Mouse (Mus musculus): ENCODE results near the gene Cyp4f14. TPM values are rescaled to one million over a fixed set of nuclear protein-coding genes. Genes with fewer than 3 reads are reported as not detected.

Gene Cyp4f14
- not detected in 2 replicates for polyA plus RNA-seq (2015; fragmentation: Nextera tagmentation; extraction: Ambion mirVana)

GRCm38 (mm10) chr17:32917131-32917530 is at the start of gene Cyp4f14:
Gene Cyp4f14, minus strand, starts transcription at chr17:32917342.
- 0 out of 2 replicates have a peak, but pooled peaks cover 3% of the 10 kb centered on the region for H3K9me3 ChIP-seq (replicated peaks)
- H3K27ac ChIP-seq (replicated peaks): no peak within 1 kb of the TSS
- no peak within 1 kb of the TSS for H3K4me2 ChIP-seq (replicated peaks)
- 59% methylated on average over 2 of the region's 2 CpGs for WGBS
- no peak within 1 kb of the TSS for H3K4me3 ChIP-seq (replicated peaks)
- H3K9ac ChIP-seq: no peak within 1 kb of the TSS
- H3K36me3 ChIP-seq: no peaks in the 10 kb centered on the region
- no peaks in the 10 kb centered on the region for H3K4me1 ChIP-seq
- peaks cover 3% of the 10 kb centered on the region; the same call in 1 of the 2 replicates for H3K27me3 ChIP-seq
- ATAC-seq (ENCODE audit: insufficient number of reproducible peaks, low FRiP score, low TSS enrichment, low read depth): no peak

GRCm38 (mm10) chr17:32965623-32966290 is 48.6 kb upstream of the Cyp4f14 start, which contains the start of gene Zfp472:
Gene Zfp472, plus strand, starts transcription at chr17:32965814.
- no peaks in the 10 kb centered on the region for H3K27me3 ChIP-seq
- no peaks in the 10 kb centered on the region for H3K9me3 ChIP-seq (replicated peaks)
- WGBS: under 1% methylated on average over 33 of the region's 33 CpGs
- peaks cover 12% of the 10 kb centered on the region for H3K4me1 ChIP-seq
- H3K4me2 ChIP-seq (replicated peaks): peak within 1 kb of the TSS; percentile 60
- H3K9ac ChIP-seq: peak within 1 kb of the TSS; percentile 64
- peak within 1 kb of the TSS; percentile 86 for H3K4me3 ChIP-seq (replicated peaks)
- no peaks in the 10 kb centered on the region for H3K36me3 ChIP-seq
- peak within 1 kb of the TSS; percentile 94 for H3K27ac ChIP-seq (replicated peaks)
- peak; percentile 98 for ATAC-seq (ENCODE audit: insufficient number of reproducible peaks, low FRiP score, low TSS enrichment, low read depth)

- Histone ChIP-seq H3K27me3 (no peaks in the 10 kb centered on the region), H3K36me3 (no peaks in the 10 kb centered on the region), H3K4me3 (replicated peaks) (peak overlapping the region; percentile 86), H3K4me2 (replicated peaks) (peak overlapping the region; percentile 60), H3K9ac (peak overlapping the region; percentile 52), H3K9me3 (replicated peaks) (no peaks in the 10 kb centered on the region), H3K27ac (replicated peaks) (peak overlapping the region; percentile 94), H3K4me1 (peaks cover 12% of the 10 kb centered on the region)
- ATAC-seq (ENCODE audit: insufficient number of reproducible peaks, low FRiP score, low TSS enrichment, low read depth): peak; percentile 32; the same call in 1 of the 2 replicates
- under 1% methylated on average over 14 of the region's 14 CpGs for WGBS
Observed at GRCm38 (mm10) chr17:32965253-32965622, 48.1 kb upstream of the Cyp4f14 start.

GRCm38 (mm10) chr17:32951441-32951840 is 34.3 kb upstream of the Cyp4f14 start:
- H3K4me1 ChIP-seq: peaks cover 12% of the 10 kb centered on the region
- no peak overlapping the region for H3K27ac ChIP-seq (replicated peaks)
- H3K4me3 ChIP-seq (replicated peaks): no peak overlapping the region
- ATAC-seq (ENCODE audit: insufficient number of reproducible peaks, low FRiP score, low TSS enrichment, low read depth): no peak
- no peaks in the 10 kb centered on the region for H3K36me3 ChIP-seq
- no peak overlapping the region for H3K9ac ChIP-seq
- H3K27me3 ChIP-seq: no peaks in the 10 kb centered on the region
- 30% methylated on average over 16 of the region's 16 CpGs for WGBS
- H3K9me3 ChIP-seq (replicated peaks): no peaks in the 10 kb centered on the region
- H3K4me2 ChIP-seq (replicated peaks): no peak overlapping the region

- no peaks in the 10 kb centered on the region for H3K36me3 ChIP-seq
- no peaks in the 10 kb centered on the region for H3K27me3 ChIP-seq
- peaks cover 17% of the 10 kb centered on the region for H3K4me1 ChIP-seq
- no peak overlapping the region for H3K27ac ChIP-seq (replicated peaks)
- no peak overlapping the region for H3K9ac ChIP-seq
- 78% methylated on average over 11 of the region's 11 CpGs for WGBS
- no peaks in the 10 kb centered on the region for H3K9me3 ChIP-seq (replicated peaks)
- ATAC-seq (ENCODE audit: insufficient number of reproducible peaks, low FRiP score, low TSS enrichment, low read depth): no peak
- H3K4me2 ChIP-seq (replicated peaks): no peak overlapping the region
- H3K4me3 ChIP-seq (replicated peaks): no peak overlapping the region
Observed at GRCm38 (mm10) chr17:32951006-32951405, 33.9 kb upstream of the Cyp4f14 start.

- Histone ChIP-seq H3K27ac (replicated peaks) (no peak overlapping the region), H3K4me3 (replicated peaks) (no peak overlapping the region), H3K9ac (no peak overlapping the region), H3K4me2 (replicated peaks) (no peak overlapping the region), H3K9me3 (replicated peaks) (no peaks in the 10 kb centered on the region), H3K4me1 (peaks cover 18% of the 10 kb centered on the region), H3K36me3 (no peaks in the 10 kb centered on the region), H3K27me3 (no peaks in the 10 kb centered on the region)
- WGBS: 81% methylated on average over 3 of the region's 3 CpGs
- no peak for ATAC-seq (ENCODE audit: insufficient number of reproducible peaks, low FRiP score, low TSS enrichment, low read depth)
Observed at GRCm38 (mm10) chr17:32950136-32950535, 33.0 kb upstream of the Cyp4f14 start.

- H3K36me3 ChIP-seq: no peaks in the 10 kb centered on the region
- H3K27ac ChIP-seq (replicated peaks): peak within 1 kb of the TSS; percentile 87
- WGBS: 18% methylated on average over 12 of the region's 12 CpGs
- no peaks in the 10 kb centered on the region for H3K9me3 ChIP-seq (replicated peaks)
- no peaks in the 10 kb centered on the region for H3K27me3 ChIP-seq
- H3K9ac ChIP-seq: peak within 1 kb of the TSS; percentile 59
- peak within 1 kb of the TSS; percentile 67 for H3K4me3 ChIP-seq (replicated peaks)
- peak; percentile 92 for ATAC-seq (ENCODE audit: insufficient number of reproducible peaks, low FRiP score, low TSS enrichment, low read depth)
- H3K4me2 ChIP-seq (replicated peaks): peak within 1 kb of the TSS; percentile 88
- H3K4me1 ChIP-seq: peaks cover 18% of the 10 kb centered on the region
Observed at GRCm38 (mm10) chr17:32947215-32947914, 30.2 kb upstream of the Cyp4f14 start, which contains the start of gene Cyp4f13. Gene Cyp4f13, minus strand, starts transcription at chr17:32947402.

GRCm38 (mm10) chr17:32946716-32947115 is 29.6 kb upstream of the Cyp4f14 start:
- no peaks in the 10 kb centered on the region for H3K36me3 ChIP-seq
- H3K9me3 ChIP-seq (replicated peaks): no peaks in the 10 kb centered on the region
- H3K27ac ChIP-seq (replicated peaks): peak overlapping the region; percentile 87
- H3K4me3 ChIP-seq (replicated peaks): peak overlapping the region; percentile 67
- H3K27me3 ChIP-seq: no peaks in the 10 kb centered on the region
- H3K4me2 ChIP-seq (replicated peaks): peak overlapping the region; percentile 88
- 56% methylated on average over 9 of the region's 9 CpGs for WGBS
- peak overlapping the region; percentile 59 for H3K9ac ChIP-seq
- ATAC-seq (ENCODE audit: insufficient number of reproducible peaks, low FRiP score, low TSS enrichment, low read depth): no peak
- peaks cover 18% of the 10 kb centered on the region for H3K4me1 ChIP-seq

- no peak overlapping the region for H3K4me2 ChIP-seq (replicated peaks)
- no peak overlapping the region for H3K4me3 ChIP-seq (replicated peaks)
- peaks cover 18% of the 10 kb centered on the region for H3K4me1 ChIP-seq
- H3K27ac ChIP-seq (replicated peaks): no peak overlapping the region
- 56% methylated on average over 3 of the region's 3 CpGs for WGBS
- no peaks in the 10 kb centered on the region for H3K9me3 ChIP-seq (replicated peaks)
- H3K27me3 ChIP-seq: no peaks in the 10 kb centered on the region
- no peaks in the 10 kb centered on the region for H3K36me3 ChIP-seq
- ATAC-seq (ENCODE audit: insufficient number of reproducible peaks, low FRiP score, low TSS enrichment, low read depth): no peak
- no peak overlapping the region for H3K9ac ChIP-seq
Observed at GRCm38 (mm10) chr17:32944402-32945035, 27.4 kb upstream of the Cyp4f14 start.

- no peak for ATAC-seq (ENCODE audit: insufficient number of reproducible peaks, low FRiP score, low TSS enrichment, low read depth)
- H3K4me3 ChIP-seq (replicated peaks): no peak overlapping the region
- H3K9me3 ChIP-seq (replicated peaks): no peaks in the 10 kb centered on the region
- H3K27ac ChIP-seq (replicated peaks): no peak overlapping the region
- no peaks in the 10 kb centered on the region for H3K27me3 ChIP-seq
- H3K36me3 ChIP-seq: no peaks in the 10 kb centered on the region
- no peak overlapping the region for H3K4me2 ChIP-seq (replicated peaks)
- peaks cover 18% of the 10 kb centered on the region for H3K4me1 ChIP-seq
- WGBS: 92% methylated on average over 3 of the region's 3 CpGs
- H3K9ac ChIP-seq: no peak overlapping the region
Observed at GRCm38 (mm10) chr17:32943661-32944060, 26.5 kb upstream of the Cyp4f14 start.

GRCm38 (mm10) chr17:32939831-32940230 is 22.7 kb upstream of the Cyp4f14 start:
- no peak overlapping the region for H3K4me3 ChIP-seq (replicated peaks)
- no peaks in the 10 kb centered on the region for H3K9me3 ChIP-seq (replicated peaks)
- H3K27ac ChIP-seq (replicated peaks): no peak overlapping the region
- H3K27me3 ChIP-seq: no peaks in the 10 kb centered on the region
- WGBS: 78% methylated on average over 4 of the region's 4 CpGs
- H3K9ac ChIP-seq: no peak overlapping the region
- no peak for ATAC-seq (ENCODE audit: insufficient number of reproducible peaks, low FRiP score, low TSS enrichment, low read depth)
- H3K4me2 ChIP-seq (replicated peaks): no peak overlapping the region
- H3K4me1 ChIP-seq: no peaks in the 10 kb centered on the region
- H3K36me3 ChIP-seq: no peaks in the 10 kb centered on the region
